Mouse (Mus musculus): ENCODE results near the gene Mrpl57. TPM values are rescaled to one million over a fixed set of nuclear protein-coding genes. Genes with fewer than 3 reads are reported as not detected.

Gene Mrpl57
- polyA plus RNA-seq (2015; fragmentation: Nextera tagmentation; extraction: Ambion mirVana), result 151 and 152 TPM in 2 replicates

GRCm38 (mm10) chr14:57825788-57826751 is at the start of gene Mrpl57, which contains the start of gene Ska3:
Gene Mrpl57 (plus strand): TSS chr14:57826234.
Gene Ska3 (minus strand): TSS chr14:57826185.
- Histone ChIP-seq H3K9ac (peak within 1 kb of the TSS; percentile 91), H3K4me3 (peak within 1 kb of the TSS; percentile 87), H3K36me3 (ENCODE audit: poor library complexity, severe bottlenecking) (peaks cover 18% of the 10 kb centered on the region), H3K4me2 (peak within 1 kb of the TSS; percentile 76), H3K9me3 (replicated peaks) (no peaks in the 10 kb centered on the region), H3K27ac (peak within 1 kb of the TSS; percentile 90), H3K27me3 (no peaks in the 10 kb centered on the region), H3K4me1 (peaks cover 34% of the 10 kb centered on the region)
- peak; percentile 98 for ATAC-seq
- under 1% methylated on average over 96 of the region's 96 CpGs for WGBS

GRCm38 (mm10) chr14:57787406-57787805 is 38.6 kb upstream of the Mrpl57 start:
- WGBS, result 67% methylated on average over 4 of the region's 4 CpGs
- ATAC-seq, result no peak
- no peaks in the 10 kb centered on the region for H3K27me3 ChIP-seq

GRCm38 (mm10) chr14:57789311-57789710 is 36.7 kb upstream of the Mrpl57 start:
- no peaks in the 10 kb centered on the region for H3K4me1 ChIP-seq
- no peaks in the 10 kb centered on the region for H3K36me3 ChIP-seq (ENCODE audit: poor library complexity, severe bottlenecking)
- ATAC-seq, result no peak
- no peak overlapping the region for H3K27ac ChIP-seq
- no peaks in the 10 kb centered on the region for H3K27me3 ChIP-seq
- H3K4me2 ChIP-seq, result no peak overlapping the region
- H3K9ac ChIP-seq, result no peak overlapping the region
- WGBS, result 76% methylated on average over 2 of the region's 2 CpGs
- no peaks in the 10 kb centered on the region for H3K9me3 ChIP-seq (replicated peaks)
- no peak overlapping the region for H3K4me3 ChIP-seq

More at GRCm38 (mm10) chr14:57787406-57787805, 38.6 kb upstream of the Mrpl57 start:
- Histone ChIP-seq H3K27ac (no peak overlapping the region), H3K9ac (no peak overlapping the region), H3K4me1 (no peaks in the 10 kb centered on the region), H3K4me2 (no peak overlapping the region), H3K9me3 (replicated peaks) (no peaks in the 10 kb centered on the region), H3K4me3 (no peak overlapping the region), H3K36me3 (ENCODE audit: poor library complexity, severe bottlenecking) (no peaks in the 10 kb centered on the region)

GRCm38 (mm10) chr14:57789759-57790158 is 36.3 kb upstream of the Mrpl57 start:
- H3K9ac ChIP-seq, result no peak overlapping the region
- WGBS, result 92% methylated on average over 9 of the region's 9 CpGs
- no peaks in the 10 kb centered on the region for H3K36me3 ChIP-seq (ENCODE audit: poor library complexity, severe bottlenecking)
- H3K27ac ChIP-seq, result no peak overlapping the region
- no peak overlapping the region for H3K4me2 ChIP-seq
- H3K9me3 ChIP-seq (replicated peaks), result no peaks in the 10 kb centered on the region
- no peak for ATAC-seq
- no peaks in the 10 kb centered on the region for H3K4me1 ChIP-seq
- H3K27me3 ChIP-seq, result no peaks in the 10 kb centered on the region
- H3K4me3 ChIP-seq, result no peak overlapping the region

- Histone ChIP-seq H3K27me3 (no peaks in the 10 kb centered on the region), H3K27ac (no peak overlapping the region), H3K4me2 (no peak overlapping the region), H3K4me3 (no peak overlapping the region), H3K36me3 (ENCODE audit: poor library complexity, severe bottlenecking) (no peaks in the 10 kb centered on the region), H3K9me3 (replicated peaks) (no peaks in the 10 kb centered on the region), H3K9ac (no peak overlapping the region), H3K4me1 (no peaks in the 10 kb centered on the region)
- ATAC-seq, result no peak
- 92% methylated on average over 4 of the region's 4 CpGs for WGBS
Measured at GRCm38 (mm10) chr14:57791171-57791570, 34.9 kb upstream of the Mrpl57 start.

GRCm38 (mm10) chr14:57797551-57797950 is 28.5 kb upstream of the Mrpl57 start:
- no peak overlapping the region; the same call in 1 of the 2 replicates for H3K27ac ChIP-seq
- WGBS, result 13% methylated on average over 7 of the region's 7 CpGs

GRCm38 (mm10) chr14:57797991-57798931 is 27.8 kb upstream of the Mrpl57 start, which contains the start of gene Sap18:
Gene Sap18 (plus strand): TSS chr14:57798180.
- peaks cover 20% of the 10 kb centered on the region for H3K4me1 ChIP-seq
- 0 out of 2 replicates have a peak, but pooled peaks cover 4% of the 10 kb centered on the region for H3K27me3 ChIP-seq
- H3K27ac ChIP-seq, result peak within 1 kb of the TSS; percentile 68
- peak within 1 kb of the TSS; percentile 87 for H3K4me2 ChIP-seq
- peaks cover 21% of the 10 kb centered on the region for H3K36me3 ChIP-seq (ENCODE audit: poor library complexity, severe bottlenecking)
- H3K9me3 ChIP-seq (replicated peaks), result no peaks in the 10 kb centered on the region
- ATAC-seq, result peak; percentile 98
- under 1% methylated on average over 99 of the region's 99 CpGs for WGBS
- H3K9ac ChIP-seq, result peak within 1 kb of the TSS; percentile 93
- peak within 1 kb of the TSS; percentile 85 for H3K4me3 ChIP-seq

More at GRCm38 (mm10) chr14:57797551-57797950, 28.5 kb upstream of the Mrpl57 start:
- Histone ChIP-seq H3K4me1 (peaks cover 20% of the 10 kb centered on the region), H3K36me3 (ENCODE audit: poor library complexity, severe bottlenecking) (peaks cover 14% of the 10 kb centered on the region), H3K4me3 (peak overlapping the region; percentile 85), H3K27me3 (0 out of 2 replicates have a peak, but pooled peaks cover 4% of the 10 kb centered on the region), H3K9me3 (replicated peaks) (no peaks in the 10 kb centered on the region), H3K9ac (peak overlapping the region; percentile 56), H3K4me2 (peak overlapping the region; percentile 87)
- peak; percentile 75 for ATAC-seq

- H3K36me3 ChIP-seq (ENCODE audit: poor library complexity, severe bottlenecking), result peaks cover 74% of the 10 kb centered on the region
- no peak overlapping the region for H3K9ac ChIP-seq
- H3K27me3 ChIP-seq, result no peaks in the 10 kb centered on the region
- H3K4me3 ChIP-seq, result no peak overlapping the region
- no peaks in the 10 kb centered on the region for H3K9me3 ChIP-seq (replicated peaks)
- no peak overlapping the region for H3K27ac ChIP-seq
- peaks cover 20% of the 10 kb centered on the region for H3K4me1 ChIP-seq
- no peak for ATAC-seq
- 84% methylated on average over 4 of the region's 4 CpGs for WGBS
- H3K4me2 ChIP-seq, result no peak overlapping the region
Measured at GRCm38 (mm10) chr14:57803731-57804130, 22.3 kb upstream of the Mrpl57 start.

GRCm38 (mm10) chr14:57808558-57808957 is 17.5 kb upstream of the Mrpl57 start:
- ATAC-seq, result no peak
- Histone ChIP-seq H3K9ac (no peak overlapping the region), H3K4me1 (no peaks in the 10 kb centered on the region), H3K4me3 (no peak overlapping the region), H3K9me3 (replicated peaks) (no peaks in the 10 kb centered on the region), H3K4me2 (no peak overlapping the region), H3K27me3 (no peaks in the 10 kb centered on the region), H3K27ac (no peak overlapping the region), H3K36me3 (ENCODE audit: poor library complexity, severe bottlenecking) (peaks cover 90% of the 10 kb centered on the region)
- 80% methylated on average over 5 of the region's 5 CpGs for WGBS

GRCm38 (mm10) chr14:57810886-57811285 is 15.1 kb upstream of the Mrpl57 start:
- peaks cover 83% of the 10 kb centered on the region for H3K36me3 ChIP-seq (ENCODE audit: poor library complexity, severe bottlenecking)
- no peak overlapping the region for H3K27ac ChIP-seq
- no peaks in the 10 kb centered on the region for H3K27me3 ChIP-seq
- H3K4me1 ChIP-seq, result no peaks in the 10 kb centered on the region
- H3K9me3 ChIP-seq (replicated peaks), result no peaks in the 10 kb centered on the region
- no peak for ATAC-seq
- H3K4me2 ChIP-seq, result no peak overlapping the region
- WGBS, result 91% methylated on average over 2 of the region's 2 CpGs
- no peak overlapping the region for H3K9ac ChIP-seq
- H3K4me3 ChIP-seq, result no peak overlapping the region

GRCm38 (mm10) chr14:57811844-57812243 is 14.2 kb upstream of the Mrpl57 start:
- Histone ChIP-seq H3K27me3 (no peaks in the 10 kb centered on the region), H3K27ac (no peak overlapping the region), H3K9me3 (replicated peaks) (no peaks in the 10 kb centered on the region), H3K4me2 (no peak overlapping the region), H3K9ac (no peak overlapping the region), H3K4me1 (no peaks in the 10 kb centered on the region), H3K36me3 (ENCODE audit: poor library complexity, severe bottlenecking) (peaks cover 82% of the 10 kb centered on the region), H3K4me3 (no peak overlapping the region)
- ATAC-seq, result no peak
- 97% methylated on average over 5 of the region's 5 CpGs for WGBS

Data from forebrain, embryonic 13.5 days (tissue).